8 mouse cellular contexts compared by ENCODE assay signal in genomic region chr6:36004701-36005100, GRCm38 (mm10).
DNase-seq lines count a peak whose midpoint lies in the region; ATAC-seq and TF ChIP-seq lines count a peak whose summit lies in the region.

No protein-coding gene starts in this region.

- H3K27ac ChIP-seq in limb, embryonic 11.5 days (replicated peaks; ENCODE audit: low read depth, low read length), result no peak overlapping the region
- H3K27ac ChIP-seq in limb, embryonic 10.5 days, result no peak overlapping the region
- no peak overlapping the region for H3K27ac ChIP-seq in forebrain, postnatal 0 days (ENCODE audit: low read depth, low read length)

- peak; percentile 73 for TF ChIP-seq CTCF in forebrain, postnatal 0 days (IDR thresholded peaks at IDR 0.05; ENCODE audit: low read depth)

- no peak overlapping the region for H3K4me3 ChIP-seq in limb, embryonic 11.5 days (ENCODE audit: low read depth, low read length)
- no peak overlapping the region for H3K4me3 ChIP-seq in limb, embryonic 10.5 days
- H3K4me3 ChIP-seq in forebrain, postnatal 0 days (ENCODE audit: low read depth, low read length), result no peak overlapping the region

- no peaks in the 10 kb centered on the region for H3K27me3 ChIP-seq in limb, embryonic 11.5 days (ENCODE audit: control insufficient read depth, insufficient read depth, low read length)
- H3K27me3 ChIP-seq in limb, embryonic 10.5 days (ENCODE audit: low read depth, poor library complexity, severe bottlenecking), result no peaks in the 10 kb centered on the region
- H3K27me3 ChIP-seq in forebrain, postnatal 0 days (ENCODE audit: insufficient read depth, low read length), result no peaks in the 10 kb centered on the region

- no peaks in the 10 kb centered on the region for H3K9me3 ChIP-seq in limb, embryonic 11.5 days (ENCODE audit: control insufficient read depth, low read length)
- no peaks in the 10 kb centered on the region for H3K9me3 ChIP-seq in limb, embryonic 10.5 days (replicated peaks)
- H3K9me3 ChIP-seq in forebrain, postnatal 0 days (ENCODE audit: low read length), result no peaks in the 10 kb centered on the region

- no peak overlapping the region for H3K9ac ChIP-seq in limb, embryonic 11.5 days (ENCODE audit: low read length)
- H3K9ac ChIP-seq in forebrain, postnatal 0 days, result no peak overlapping the region

- no peak for ATAC-seq in limb, embryonic 11.5 days (ENCODE audit: insufficient number of reproducible peaks, low FRiP score, low TSS enrichment, low read depth)
- 0 out of 2 replicates have a peak, but pooled peaks have one; percentile 20 for ATAC-seq in forebrain, postnatal 0 days

- no peaks in the 10 kb centered on the region for H3K4me1 ChIP-seq in limb, embryonic 11.5 days (ENCODE audit: control insufficient read depth, insufficient read depth, low read length)
- no peaks in the 10 kb centered on the region for H3K4me1 ChIP-seq in limb, embryonic 10.5 days
- H3K4me1 ChIP-seq in forebrain, postnatal 0 days (ENCODE audit: insufficient read depth), result no peaks in the 10 kb centered on the region

- peak; percentile 20 for DNase-seq in adrenal gland, adult 2 months
- no peak for DNase-seq in adrenal gland, postnatal 4 days (ENCODE audit: low spot score in 2 of 2)
- peak; percentile 25 for DNase-seq in limb, embryonic 11.5 days (ENCODE audit: low spot score)
- no peak for DNase-seq in limb, embryonic 10.5 days (ENCODE audit: low spot score)
- peak; percentile 53 for DNase-seq in ZHBTc4 (ENCODE audit: low read depth, low spot score)
- peak; percentile 65 for DNase-seq in forebrain, postnatal 0 days
- DNase-seq in mesoderm, embryonic 11.5 days (ENCODE audit: low read depth, low spot score), result peak; percentile 27
- DNase-seq in ovary, postnatal 10 days (ENCODE audit: low spot score), result no peak

- WGBS in limb, embryonic 11.5 days, result 53% methylated on average over 1 of the region's 1 CpGs
- WGBS in limb, embryonic 10.5 days, result 59% methylated on average over 1 of the region's 1 CpGs
- 31% methylated on average over 1 of the region's 1 CpGs for WGBS in forebrain, postnatal 0 days

- H3K36me3 ChIP-seq in limb, embryonic 11.5 days (ENCODE audit: control insufficient read depth, insufficient read depth, low read length), result no peaks in the 10 kb centered on the region
- H3K36me3 ChIP-seq in limb, embryonic 10.5 days, result no peaks in the 10 kb centered on the region
- H3K36me3 ChIP-seq in forebrain, postnatal 0 days (ENCODE audit: insufficient read depth), result no peaks in the 10 kb centered on the region

- H3K4me2 ChIP-seq in limb, embryonic 11.5 days (ENCODE audit: low read depth, severe bottlenecking), result no peak overlapping the region
- no peak overlapping the region for H3K4me2 ChIP-seq in forebrain, postnatal 0 days (ENCODE audit: low read depth)

Comparison
In these comparisons a context has a peak if more than half of its experiments do, and no peak if none do; other contexts are left out.
1. DNase-seq: peak in adrenal gland, adult 2 months (single experiment), limb, embryonic 11.5 days (single experiment), ZHBTc4 (single experiment), forebrain, postnatal 0 days (single experiment) and mesoderm, embryonic 11.5 days (single experiment); none in adrenal gland, postnatal 4 days (0 of 2), limb, embryonic 10.5 days (single experiment) and ovary, postnatal 10 days (single experiment).